8 mouse cellular contexts compared by ENCODE assay signal in the genomic region with DNA sequence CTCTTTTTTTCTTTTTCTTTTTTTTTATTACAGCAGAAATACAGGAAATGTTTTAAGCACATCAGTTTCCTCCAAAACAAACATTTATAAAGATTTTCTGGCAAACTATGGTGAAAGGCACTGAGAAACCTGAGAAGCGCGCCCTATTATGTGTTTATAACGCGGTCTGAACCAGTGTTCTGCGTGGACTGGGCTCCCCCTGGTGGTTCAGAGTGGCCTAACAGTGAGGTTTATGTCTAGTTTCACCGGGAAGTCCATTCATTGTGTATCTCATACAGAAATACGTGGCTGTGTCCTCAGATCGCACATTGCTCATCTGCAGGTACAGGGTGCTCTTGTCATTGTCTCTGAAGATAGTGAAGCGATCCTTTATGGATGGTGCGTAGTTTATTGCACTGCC.
DNase-seq lines count a peak whose midpoint lies in the region; ATAC-seq and TF ChIP-seq lines count a peak whose summit lies in the region.
"Not testable (repeated sequence)": the region's sequence is repeated elsewhere in the genome, so short reads cannot be mapped to it uniquely, and the experiment has no call there.

No protein-coding gene starts in this region.

- WGBS in embryonic facial prominence, embryonic 11.5 days, result 30% methylated on average over 10 of the region's 10 CpGs
- 31% methylated on average over 10 of the region's 10 CpGs for WGBS in liver, postnatal 0 days (ENCODE audit: insufficient replicate concordance)

- TF ChIP-seq CTCF in E14TG2a.4 (conservative IDR thresholded peaks at IDR 0.05; ENCODE audit: low read length), result peak; percentile 34
- TF ChIP-seq CTCF in liver, postnatal 0 days (IDR thresholded peaks at IDR 0.05; ENCODE audit: low read depth), result peak; percentile 66

- not testable (repeated sequence) for ATAC-seq in embryonic facial prominence, embryonic 11.5 days (replicated peaks; ENCODE audit: insufficient number of reproducible peaks, low FRiP score, low TSS enrichment, low read depth); liver, postnatal 0 days

- H3K4me2 ChIP-seq in embryonic facial prominence, embryonic 11.5 days (ENCODE audit: low read depth, low read length); liver, postnatal 0 days (ENCODE audit: low read depth, low read length): not testable (repeated sequence)

- not testable (repeated sequence) for H3K9me3 ChIP-seq in E14TG2a.4 (ENCODE audit: low read length); embryonic facial prominence, embryonic 11.5 days (replicated peaks; ENCODE audit: control insufficient read depth, low read length); liver, postnatal 0 days (ENCODE audit: low read length)

- intact Hi-C loops in heart, postnatal 14 days (cut with DNase I), result loop anchor here (2.0 kb wide), 1 partner anchor 67 kb away; no protein-coding TSS in a partner anchor

- DNase-seq in brain, adult 2 months (ENCODE audit: low read depth, low spot score), result peak; percentile 30
- peak; percentile 38 for DNase-seq in embryonic facial prominence, embryonic 11.5 days (ENCODE audit: low spot score)
- DNase-seq in heart, postnatal 14 days, result peak; percentile 53 to 77
- DNase-seq in layer of hippocampus, adult 11-12 months (ENCODE audit: low spot score), result peak; percentile 72
- DNase-seq in liver, postnatal 0 days, result peak; percentile 60
- peak; percentile 1 for DNase-seq in retina, postnatal 1 day
- peak; percentile 92 for DNase-seq in thymus, postnatal 14 days

- not testable (repeated sequence) for H3K4me3 ChIP-seq in E14TG2a.4 (replicated peaks; ENCODE audit: low read length); embryonic facial prominence, embryonic 11.5 days (ENCODE audit: low read depth, low read length); liver, postnatal 0 days (ENCODE audit: low read depth, low read length)

- not testable (repeated sequence) for TF ChIP-seq EP300 in liver, postnatal 0 days (IDR thresholded peaks at IDR 0.05; ENCODE audit: low read depth)

- H3K27ac ChIP-seq in embryonic facial prominence, embryonic 11.5 days (replicated peaks; ENCODE audit: low read depth, low read length); liver, postnatal 0 days (ENCODE audit: low read depth): not testable (repeated sequence)

- H3K9ac ChIP-seq in embryonic facial prominence, embryonic 11.5 days (replicated peaks; ENCODE audit: low read length); liver, postnatal 0 days (replicated peaks): not testable (repeated sequence)

- H3K4me1 ChIP-seq in E14TG2a.4 (replicated peaks; ENCODE audit: low read depth, low read length); embryonic facial prominence, embryonic 11.5 days (ENCODE audit: control insufficient read depth, insufficient read depth, low read length); liver, postnatal 0 days (ENCODE audit: insufficient read depth): not testable (repeated sequence)

- not testable (repeated sequence) for H3K27me3 ChIP-seq in E14TG2a.4 (ENCODE audit: insufficient read depth, low read length); embryonic facial prominence, embryonic 11.5 days (ENCODE audit: control insufficient read depth, insufficient read depth, low read length); liver, postnatal 0 days (ENCODE audit: insufficient read depth, low read length)

- not testable (repeated sequence) for H3K36me3 ChIP-seq in E14TG2a.4 (ENCODE audit: insufficient read depth, low read length); embryonic facial prominence, embryonic 11.5 days (replicated peaks; ENCODE audit: control insufficient read depth, insufficient read depth, low read depth, low read length); liver, postnatal 0 days (replicated peaks; ENCODE audit: insufficient read depth, low read length)

Comparison
In these comparisons a context has a peak if more than half of its experiments do, and no peak if none do; other contexts are left out.
1. DNase-seq: peak in every context shown above with its lines; median percentile 92 in thymus, postnatal 14 days; 72 in layer of hippocampus, adult 11-12 months; 65 in heart, postnatal 14 days; 60 in liver, postnatal 0 days; 38 in embryonic facial prominence, embryonic 11.5 days; 30 in brain, adult 2 months; 1 in retina, postnatal 1 day.